Mouse (Mus musculus) heart, embryonic 12.5 days (tissue): ENCODE measurements around the gene Fgf15. TPM values are rescaled to one million over a fixed set of nuclear protein-coding genes. Genes with fewer than 3 reads are reported as not detected.

ENCODE experiments used
- ATAC-seq: fragments of 200-750 bp; cut with Nextera tagmentation; 2 replicates; pipeline ENCODE4 v1.8.0; 2017; ENCODE audit warnings: moderate TSS enrichment, moderate library complexity; ENCODE audit not compliant: insufficient number of reproducible peaks, low FRiP score
- H3K27ac ChIP-seq: fragments of 300-500 bp; sonication (generic); 2 replicates; pipeline ENCODE4 v1.5.1; 2016; ENCODE audit warnings: mild to moderate bottlenecking, moderate library complexity; ENCODE audit not compliant: poor library complexity, severe bottlenecking
- H3K27me3 ChIP-seq: fragments of 300-500 bp; sonication (generic); replicated peaks from 2 replicates; pipeline ENCODE4 v1.6.1; 2016; ENCODE audit warnings: mild to moderate bottlenecking, moderate library complexity
- H3K36me3 ChIP-seq: fragments of 300-500 bp; sonication (generic); 2 replicates; pipeline ENCODE4 v1.6.1; 2016; ENCODE audit warnings: mild to moderate bottlenecking, moderate library complexity
- H3K4me1 ChIP-seq: fragments of 300-500 bp; sonication (generic); replicated peaks from 2 replicates; pipeline ENCODE4 v1.6.1; 2016; ENCODE audit warnings: mild to moderate bottlenecking
- H3K4me2 ChIP-seq: fragments of 300-500 bp; sonication (generic); 2 replicates; pipeline ENCODE4 v1.6.1; 2016; ENCODE audit warnings: mild to moderate bottlenecking, moderate library complexity
- H3K4me3 ChIP-seq: fragments of 300-500 bp; sonication (generic); 2 replicates; pipeline ENCODE4 v1.5.1; 2016; ENCODE audit warnings: mild to moderate bottlenecking
- H3K9ac ChIP-seq: fragments of 300-500 bp; sonication (generic); 2 replicates; pipeline ENCODE4 v1.6.1; 2016; ENCODE audit warnings: mild to moderate bottlenecking, moderate library complexity
- H3K9me3 ChIP-seq: fragments of 300-500 bp; sonication (generic); replicated peaks from 2 replicates; pipeline ENCODE4 v1.6.1; 2016; ENCODE audit warnings: mild to moderate bottlenecking, moderate library complexity
- WGBS: fragments of 180-500 bp; shearing (Covaris S2); methylation state at CpG from one replicate; pipeline ENCODE4 v1.1.7; 2016; 5-methylcytosine and 5-hydroxymethylcytosine counted together
- polyA plus RNA-seq: library from polyadenylated mRNA; unstranded; fragments of >200 nt; fragmentation: Nextera tagmentation; extraction: Ambion mirVana; gene quantifications from 2 replicates; pipeline ENCODE4 v1.2.1, GENCODE M21; 2016

Fgf15 gene
- polyA plus RNA-seq, 1 experiment from 2014 or later, result not detected

- 10% methylated on average over 3 of the region's 3 CpGs for WGBS
- peaks cover 19% of the 10 kb centered on the region for H3K4me1 ChIP-seq
- H3K27ac ChIP-seq, result no peak overlapping the region
- no peaks in the 10 kb centered on the region for H3K27me3 ChIP-seq
- ATAC-seq, result no peak
- H3K4me3 ChIP-seq, result no peak overlapping the region
- H3K36me3 ChIP-seq, result peaks cover 66% of the 10 kb centered on the region
- no peak overlapping the region for H3K9ac ChIP-seq
- no peak overlapping the region for H3K4me2 ChIP-seq
- H3K9me3 ChIP-seq, result no peaks in the 10 kb centered on the region
Measured at GRCm38 (mm10) chr7:144931778-144932177, 35.4 kb downstream of the Fgf15 start.

- Histone ChIP-seq H3K4me1 (peaks cover 24% of the 10 kb centered on the region), H3K36me3 (peaks cover 69% of the 10 kb centered on the region), H3K9ac (no peak overlapping the region), H3K27ac (no peak overlapping the region), H3K9me3 (no peaks in the 10 kb centered on the region), H3K27me3 (no peaks in the 10 kb centered on the region), H3K4me2 (no peak overlapping the region), H3K4me3 (no peak overlapping the region)
- no peak for ATAC-seq
- 79% methylated on average over 18 of the region's 18 CpGs for WGBS
Measured at GRCm38 (mm10) chr7:144932389-144932937, 36.1 kb downstream of the Fgf15 start.

GRCm38 (mm10) chr7:144933336-144933735, 37.0 kb downstream of the Fgf15 start:
- WGBS, result 84% methylated on average over 3 of the region's 3 CpGs
- Histone ChIP-seq H3K4me2 (no peak overlapping the region), H3K36me3 (peaks cover 67% of the 10 kb centered on the region), H3K4me1 (peaks cover 18% of the 10 kb centered on the region), H3K9ac (no peak overlapping the region), H3K9me3 (no peaks in the 10 kb centered on the region), H3K27me3 (no peaks in the 10 kb centered on the region), H3K27ac (no peak overlapping the region), H3K4me3 (no peak overlapping the region)
- ATAC-seq, result no peak

GRCm38 (mm10) chr7:144933796-144934195, 37.5 kb downstream of the Fgf15 start:
- Histone ChIP-seq H3K27ac (no peak overlapping the region), H3K36me3 (peaks cover 67% of the 10 kb centered on the region), H3K4me3 (no peak overlapping the region), H3K4me1 (peaks cover 16% of the 10 kb centered on the region), H3K9me3 (no peaks in the 10 kb centered on the region), H3K9ac (no peak overlapping the region), H3K4me2 (no peak overlapping the region), H3K27me3 (no peaks in the 10 kb centered on the region)
- 85% methylated on average over 8 of the region's 8 CpGs for WGBS
- ATAC-seq, result no peak

- no peak for ATAC-seq
- H3K27ac ChIP-seq, result no peak overlapping the region
- no peak overlapping the region for H3K4me2 ChIP-seq
- no peaks in the 10 kb centered on the region for H3K27me3 ChIP-seq
- H3K4me1 ChIP-seq, result peaks cover 16% of the 10 kb centered on the region
- WGBS, result 80% methylated on average over 5 of the region's 5 CpGs
- H3K4me3 ChIP-seq, result no peak overlapping the region
- no peak overlapping the region for H3K9ac ChIP-seq
- H3K9me3 ChIP-seq, result no peaks in the 10 kb centered on the region
- H3K36me3 ChIP-seq, result peaks cover 67% of the 10 kb centered on the region
Measured at GRCm38 (mm10) chr7:144934901-144935300, 38.6 kb downstream of the Fgf15 start.

GRCm38 (mm10) chr7:144935563-144935962, 39.2 kb downstream of the Fgf15 start:
- Histone ChIP-seq H3K9ac (no peak overlapping the region), H3K4me1 (peaks cover 23% of the 10 kb centered on the region), H3K27ac (no peak overlapping the region), H3K27me3 (no peaks in the 10 kb centered on the region), H3K9me3 (no peaks in the 10 kb centered on the region), H3K36me3 (peaks cover 62% of the 10 kb centered on the region), H3K4me2 (no peak overlapping the region), H3K4me3 (no peak overlapping the region)
- 47% methylated on average over 5 of the region's 5 CpGs for WGBS
- no peak for ATAC-seq

GRCm38 (mm10) chr7:144936311-144936880, 40.1 kb downstream of the Fgf15 start:
- Histone ChIP-seq H3K4me1 (peaks cover 24% of the 10 kb centered on the region), H3K27me3 (no peaks in the 10 kb centered on the region), H3K9me3 (no peaks in the 10 kb centered on the region), H3K4me3 (no peak overlapping the region), H3K27ac (no peak overlapping the region), H3K4me2 (no peak overlapping the region), H3K36me3 (peaks cover 54% of the 10 kb centered on the region), H3K9ac (no peak overlapping the region)
- 76% methylated on average over 4 of the region's 4 CpGs for WGBS
- ATAC-seq, result no peak

- Histone ChIP-seq H3K4me3 (peak overlapping the region; percentile 67), H3K9ac (peak overlapping the region; percentile 88), H3K36me3 (peaks cover 49% of the 10 kb centered on the region), H3K27me3 (no peaks in the 10 kb centered on the region), H3K4me1 (peaks cover 30% of the 10 kb centered on the region), H3K4me2 (peak overlapping the region; percentile 96), H3K27ac (peak overlapping the region; percentile 95), H3K9me3 (no peaks in the 10 kb centered on the region)
- 2% methylated on average over 20 of the region's 20 CpGs for WGBS
- ATAC-seq, result 0 out of 2 replicates have a peak, but pooled peaks have one; percentile 17
Measured at GRCm38 (mm10) chr7:144937490-144937889, 41.2 kb downstream of the Fgf15 start.

- H3K9me3 ChIP-seq, result no peaks in the 10 kb centered on the region
- no peak for ATAC-seq
- 1% methylated on average over 39 of the region's 39 CpGs for WGBS
- peak overlapping the region; percentile 88 for H3K9ac ChIP-seq
- H3K36me3 ChIP-seq, result peaks cover 43% of the 10 kb centered on the region
- H3K4me2 ChIP-seq, result peak overlapping the region; percentile 96
- peaks cover 35% of the 10 kb centered on the region for H3K4me1 ChIP-seq
- peak overlapping the region; percentile 95 for H3K27ac ChIP-seq
- H3K27me3 ChIP-seq, result no peaks in the 10 kb centered on the region
- peak overlapping the region; percentile 67 for H3K4me3 ChIP-seq
Measured at GRCm38 (mm10) chr7:144937899-144938517, 41.7 kb downstream of the Fgf15 start.

GRCm38 (mm10) chr7:144938661-144939343, 42.5 kb downstream of the Fgf15 start:
- H3K36me3 ChIP-seq, result peaks cover 35% of the 10 kb centered on the region
- peak overlapping the region; percentile 96 for H3K4me2 ChIP-seq
- no peaks in the 10 kb centered on the region for H3K9me3 ChIP-seq
- H3K27me3 ChIP-seq, result no peaks in the 10 kb centered on the region
- peak overlapping the region; percentile 67 for H3K4me3 ChIP-seq
- H3K27ac ChIP-seq, result peak overlapping the region; percentile 95
- WGBS, result under 1% methylated on average over 32 of the region's 32 CpGs
- H3K4me1 ChIP-seq, result peaks cover 42% of the 10 kb centered on the region
- ATAC-seq, result no peak
- H3K9ac ChIP-seq, result peak overlapping the region; percentile 88

GRCm38 (mm10) chr7:144939344-144940002, 43.1 kb downstream of the Fgf15 start, which contains the start of gene Ccnd1:
Gene Ccnd1, minus strand, starts transcription at chr7:144939925.
- WGBS, result under 1% methylated on average over 42 of the region's 45 CpGs
- peak within 1 kb of the TSS; percentile 88 for H3K9ac ChIP-seq
- peaks cover 43% of the 10 kb centered on the region for H3K4me1 ChIP-seq
- H3K27me3 ChIP-seq, result no peaks in the 10 kb centered on the region
- H3K36me3 ChIP-seq, result peaks cover 29% of the 10 kb centered on the region
- peak within 1 kb of the TSS; percentile 67 for H3K4me3 ChIP-seq
- H3K27ac ChIP-seq, result peak within 1 kb of the TSS; percentile 95
- peak within 1 kb of the TSS; percentile 96 for H3K4me2 ChIP-seq
- ATAC-seq, result peak; percentile 70
- H3K9me3 ChIP-seq, result no peaks in the 10 kb centered on the region
